Mouse (Mus musculus) CH12.LX (cell line): ENCODE measurements around the gene Ubtf. TPM values are rescaled to one million over a fixed set of nuclear protein-coding genes. Genes with fewer than 3 reads are reported as not detected.

Experiments used
- DNase-seq: peaks from one replicate; pipeline ENCODE4 v3.0.0-alpha.2; 2013; ENCODE audit errors: extremely low read depth
- H3K27ac ChIP-seq: 2 replicates; pipeline ENCODE4 v1.5.1; 2012; ENCODE audit warnings: low read depth, mild to moderate bottlenecking, control low read depth, moderate library complexity; ENCODE audit not compliant: insufficient read depth
- H3K27me3 ChIP-seq: replicated peaks from 2 replicates; pipeline ENCODE3; 2012; ENCODE audit warnings: inconsistent platforms
- H3K36me3 ChIP-seq, 2 experiments: replicated peaks in 1 of 2; 2 replicates each; pipeline versions ENCODE3 to v1.6.1; 2012; ENCODE audit warnings: inconsistent platforms in 1 of 2, low read length in 1 of 2, mild to moderate bottlenecking in 1 of 2, mixed read lengths in 1 of 2, moderate library complexity in 1 of 2; ENCODE audit not compliant: control insufficient read depth in 1 of 2, insufficient read depth in 1 of 2
- H3K4me1 ChIP-seq, 2 experiments: 2 replicates each; pipeline ENCODE4 v1.6.1; 2012; ENCODE audit warnings: inconsistent platforms in 1 of 2, moderate library complexity in 1 of 2; ENCODE audit not compliant: insufficient read depth in 2 of 2, control insufficient read depth in 1 of 2
- H3K4me2 ChIP-seq: 2 replicates; pipeline ENCODE4 v1.6.1; 2012; ENCODE audit warnings: low read depth, mild to moderate bottlenecking, control low read depth; ENCODE audit not compliant: poor library complexity, insufficient read depth, severe bottlenecking
- H3K4me3 ChIP-seq, 3 experiments: fragments of 150-350 bp in 1 of 3; sonication (generic) in 1 of 3; replicated peaks in 1 of 3; 2 replicates each; pipeline versions ENCODE3 to v1.5.1; 2011 to 2012; ENCODE audit warnings: low read depth in 2 of 3, low read length in 2 of 3, mild to moderate bottlenecking in 2 of 3, moderate library complexity in 2 of 3, control low read depth in 1 of 3, improper control_type of control experiment in 1 of 3, inconsistent platforms in 1 of 3, mixed read lengths in 1 of 3; ENCODE audit not compliant: poor library complexity in 1 of 3
- H3K79me2 ChIP-seq: replicated peaks from 2 replicates; pipeline ENCODE4 v1.6.1; 2012; ENCODE audit warnings: mild to moderate bottlenecking, moderate library complexity; ENCODE audit not compliant: control insufficient read depth, poor library complexity, insufficient read depth, severe bottlenecking; ENCODE audit errors: extremely low read depth
- H3K9ac ChIP-seq: 2 replicates; pipeline ENCODE4 v1.6.1; 2012; ENCODE audit warnings: low read depth, mild to moderate bottlenecking, control low read depth, moderate library complexity; ENCODE audit not compliant: insufficient read depth
- H3K9me3 ChIP-seq: replicated peaks from 2 replicates; pipeline ENCODE3; 2012; ENCODE audit warnings: low read length, inconsistent platforms, mixed read lengths
- BHLHE40 ChIP-seq: IDR thresholded peaks from 2 replicates; pipeline ENCODE4 v1.6.1; 2011; ENCODE audit warnings: mild to moderate bottlenecking, low read depth, low read length, improper control_type of control experiment
- CHD1 ChIP-seq: IDR thresholded peaks from 2 replicates; pipeline ENCODE4 v1.6.1; 2012; ENCODE audit warnings: low read depth, low read length, improper control_type of control experiment, inconsistent platforms
- CHD2 ChIP-seq: IDR thresholded peaks from 2 replicates; pipeline ENCODE4 v1.6.1; 2011; ENCODE audit warnings: low read length, improper control_type of control experiment
- CTCF ChIP-seq, 2 experiments: IDR thresholded peaks in 1 of 2; conservative IDR thresholded peaks in 1 of 2; 2 replicates each; pipeline ENCODE4 v1.5.1; 2011 to 2012; ENCODE audit warnings: low read depth in 2 of 2, low read length in 2 of 2, improper control_type of control experiment in 1 of 2, inconsistent platforms in 1 of 2, mild to moderate bottlenecking in 1 of 2, moderate library complexity in 1 of 2
- E2F4 ChIP-seq: IDR thresholded peaks from 2 replicates; pipeline ENCODE4 v1.6.1; 2011; ENCODE audit warnings: low read depth, low read length, improper control_type of control experiment; ENCODE audit not compliant: insufficient replicate concordance
- ELF1 ChIP-seq: IDR thresholded peaks from 2 replicates; pipeline ENCODE4 v1.6.1; 2014; ENCODE audit warnings: low read depth, mild to moderate bottlenecking, inconsistent platforms, low read length, improper control_type of control experiment
- EP300 ChIP-seq: IDR thresholded peaks from 2 replicates; pipeline ENCODE4 v1.6.1; 2011; ENCODE audit warnings: low read length, improper control_type of control experiment
- ETS1 ChIP-seq: conservative IDR thresholded peaks from 2 replicates; pipeline ENCODE4 v1.6.1; 2012; ENCODE audit warnings: low read depth, mild to moderate bottlenecking, inconsistent platforms, low read length, improper control_type of control experiment, moderate library complexity
- GABPA ChIP-seq: IDR thresholded peaks from 2 replicates; pipeline ENCODE4 v1.6.1; 2012; ENCODE audit warnings: low read depth, low read length, improper control_type of control experiment, inconsistent platforms; ENCODE audit not compliant: insufficient replicate concordance
- HCFC1 ChIP-seq: IDR thresholded peaks from 2 replicates; pipeline ENCODE4 v1.6.1; 2012; ENCODE audit warnings: low read depth, mild to moderate bottlenecking, inconsistent platforms, low read length, improper control_type of control experiment
- IRF4 ChIP-seq: IDR thresholded peaks from 2 replicates; pipeline ENCODE4 v1.6.1; 2014; ENCODE audit warnings: low read depth, mild to moderate bottlenecking, inconsistent platforms, low read length, improper control_type of control experiment
- JUN ChIP-seq: IDR thresholded peaks from 2 replicates; pipeline ENCODE4 v1.6.1; 2011; ENCODE audit warnings: low read depth, mild to moderate bottlenecking, low read length, improper control_type of control experiment, moderate library complexity; ENCODE audit not compliant: insufficient read depth
- JUND ChIP-seq: conservative IDR thresholded peaks from 2 replicates; pipeline ENCODE4 v1.6.1; 2011; ENCODE audit warnings: low read depth, low read length, improper control_type of control experiment
- KAT2A ChIP-seq: IDR thresholded peaks from 2 replicates; pipeline ENCODE4 v1.6.1; 2012; ENCODE audit warnings: low read length, improper control_type of control experiment, inconsistent platforms; ENCODE audit not compliant: insufficient replicate concordance
- MAFK ChIP-seq: IDR thresholded peaks from 2 replicates; pipeline ENCODE4 v1.6.1; 2011; ENCODE audit warnings: low read length, improper control_type of control experiment; ENCODE audit not compliant: insufficient replicate concordance
- MAX ChIP-seq: IDR thresholded peaks from 2 replicates; pipeline ENCODE4 v1.6.1; 2011; ENCODE audit warnings: low read length, improper control_type of control experiment
- MAZ ChIP-seq: IDR thresholded peaks from 2 replicates; pipeline ENCODE4 v1.6.1; 2012; ENCODE audit warnings: low read depth, mild to moderate bottlenecking, inconsistent platforms, low read length, improper control_type of control experiment, moderate library complexity
- MEF2A ChIP-seq: IDR thresholded peaks from 2 replicates; pipeline ENCODE4 v1.6.1; 2014; ENCODE audit warnings: low read depth, mild to moderate bottlenecking, inconsistent platforms, low read length, improper control_type of control experiment, borderline replicate concordance
- MXI1 ChIP-seq: IDR thresholded peaks from 2 replicates; pipeline ENCODE4 v1.6.1; 2011; ENCODE audit warnings: mild to moderate bottlenecking, low read depth, low read length, improper control_type of control experiment
- MYC ChIP-seq: IDR thresholded peaks from 2 replicates; pipeline ENCODE4 v1.6.1; 2011; ENCODE audit warnings: low read depth, mild to moderate bottlenecking, improper control_type of control experiment, low read length
- NELFE ChIP-seq: IDR thresholded peaks from 2 replicates; pipeline ENCODE4 v1.6.1; 2011; ENCODE audit warnings: low read depth, low read length, improper control_type of control experiment
- NRF1 ChIP-seq: IDR thresholded peaks from 2 replicates; pipeline ENCODE4 v1.6.1; 2014; ENCODE audit warnings: low read depth, mild to moderate bottlenecking, inconsistent platforms, low read length, improper control_type of control experiment, moderate library complexity
- PAX5 ChIP-seq: IDR thresholded peaks from 2 replicates; pipeline ENCODE4 v1.6.1; 2012; ENCODE audit warnings: low read length, inconsistent platforms, mixed read lengths
- POLR2A ChIP-seq: IDR thresholded peaks from 2 replicates; pipeline ENCODE4 v1.6.1; 2011; ENCODE audit warnings: low read depth, mild to moderate bottlenecking, improper control_type of control experiment, low read length
- POLR2AphosphoS2 ChIP-seq: IDR thresholded peaks from 2 replicates; pipeline ENCODE4 v1.6.1; 2011; ENCODE audit warnings: low read depth, low read length, improper control_type of control experiment
- RAD21 ChIP-seq: IDR thresholded peaks from 2 replicates; pipeline ENCODE4 v1.6.1; 2011; ENCODE audit warnings: low read depth, mild to moderate bottlenecking, low read length, improper control_type of control experiment, moderate library complexity
- RCOR1 ChIP-seq: conservative IDR thresholded peaks from 2 replicates; pipeline ENCODE4 v1.6.1; 2012; ENCODE audit warnings: low read depth, mild to moderate bottlenecking, inconsistent platforms, low read length, improper control_type of control experiment
- SIN3A ChIP-seq: IDR thresholded peaks from 2 replicates; pipeline ENCODE4 v1.6.1; 2012; ENCODE audit warnings: low read length, improper control_type of control experiment, inconsistent platforms
- SMC3 ChIP-seq: IDR thresholded peaks from 2 replicates; pipeline ENCODE4 v1.6.1; 2011; ENCODE audit warnings: low read depth, low read length, improper control_type of control experiment
- TBP ChIP-seq: conservative IDR thresholded peaks from 2 replicates; pipeline ENCODE4 v1.6.1; 2011; ENCODE audit warnings: low read depth, low read length, improper control_type of control experiment
- TCF12 ChIP-seq: IDR thresholded peaks from 2 replicates; pipeline ENCODE4 v1.6.1; 2014; ENCODE audit warnings: low read depth, mild to moderate bottlenecking, inconsistent platforms, low read length, improper control_type of control experiment
- UBTF ChIP-seq: IDR thresholded peaks from 2 replicates; pipeline ENCODE4 v1.6.1; 2012; ENCODE audit warnings: low read depth, mild to moderate bottlenecking, inconsistent platforms, low read length, improper control_type of control experiment, moderate library complexity
- USF1 ChIP-seq: IDR thresholded peaks from 2 replicates; pipeline ENCODE4 v1.6.1; 2014; ENCODE audit warnings: low read depth, mild to moderate bottlenecking, inconsistent platforms, low read length, improper control_type of control experiment
- USF2 ChIP-seq: conservative IDR thresholded peaks from 2 replicates; pipeline ENCODE4 v1.6.1; 2011; ENCODE audit warnings: low read depth, low read length, improper control_type of control experiment
- ZC3H11A ChIP-seq: IDR thresholded peaks from 2 replicates; pipeline ENCODE4 v1.6.1; 2012; ENCODE audit warnings: low read depth, mild to moderate bottlenecking, inconsistent platforms, low read length, improper control_type of control experiment
- ZKSCAN1 ChIP-seq: IDR thresholded peaks from 2 replicates; pipeline ENCODE4 v1.6.1; 2012; ENCODE audit warnings: low read depth, inconsistent platforms, low read length, improper control_type of control experiment, borderline replicate concordance
- ZMIZ1 ChIP-seq: IDR thresholded peaks from 2 replicates; pipeline ENCODE4 v1.6.1; 2012; ENCODE audit warnings: low read depth, mild to moderate bottlenecking, inconsistent platforms, low read length, improper control_type of control experiment
- ZNF384 ChIP-seq: IDR thresholded peaks from 2 replicates; pipeline ENCODE4 v1.6.1; 2012; ENCODE audit warnings: low read depth, low read length, improper control_type of control experiment, inconsistent platforms
- dilution Hi-C: fragments of 300-500 bp; cut with MboI; formaldehyde crosslinking; loops from 2 replicates; pipeline ENCODE4 v1.14.3; 2020; ENCODE audit warnings: low sequenced_read_pairs; ENCODE audit not compliant: extremely low pct_unique_long_range_greater_than_20kb, extremely low pct_ligation_motif_present
- in situ Hi-C: fragments of 300-500 bp; cut with MboI; formaldehyde crosslinking; loops from 3 replicates; pipeline ENCODE4 v1.14.3; 2019; ENCODE audit warnings: low sequenced_read_pairs, low pct_ligation_motif_present, low pct_unique_long_range_greater_than_20kb, mixed read lengths
- polyA plus RNA-seq: library from polyadenylated mRNA; unstranded; fragments of >175 nt; gene quantifications from 2 replicates; pipeline ENCODE4 v1.2.1, GENCODE M21; 2012; ENCODE audit warnings: low read depth; ENCODE audit not compliant: insufficient read length
- total RNA-seq, 2 experiments: library from RNA; depleted of rRNA; stranded (reverse); fragments of 300-350 nt in 1 of 2; fragments of >200 nt in 1 of 2; gene quantifications; 2 replicates each; pipeline ENCODE4 v1.2.3; 2012 to 2014

The Ubtf gene
- total RNA-seq (2012; rRNA removed) (126 and 142 TPM in 2 replicates), total RNA-seq (2014; rRNA removed) (89.9 and 99.8 TPM in 2 replicates), polyA plus RNA-seq (124 and 149 TPM in 2 replicates)

DNA sequence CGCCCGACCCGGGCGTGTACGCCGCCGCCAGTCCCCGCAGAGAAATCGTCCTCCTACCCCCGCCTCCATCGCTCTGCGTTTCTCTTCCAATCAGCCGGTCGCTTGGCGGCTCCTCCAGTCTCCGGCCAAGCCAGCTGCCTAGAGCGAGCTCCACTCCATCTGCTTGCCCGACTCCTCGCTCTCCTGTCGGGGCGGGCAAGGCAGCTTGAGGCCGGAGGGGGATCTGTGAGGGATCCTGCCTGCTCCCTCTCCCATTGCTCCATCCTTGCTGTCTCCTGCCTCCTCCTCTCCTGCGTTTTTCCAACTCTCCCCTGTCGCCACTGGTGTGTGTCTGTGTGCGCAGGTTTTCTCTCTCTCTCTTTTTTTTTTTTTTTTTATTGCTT is at the start of gene Ubtf:
Gene Ubtf, minus strand, starts transcription at position 333 of the 383 bp plus-strand sequence.
- Histone ChIP-seq H3K4me1 (peaks cover 6 to 17% of the 10 kb centered on the region in 2 experiments), H3K9me3 (no peaks in the 10 kb centered on the region), H3K27me3 (peaks cover 17% of the 10 kb centered on the region), H3K36me3 (peaks cover 4 to 9% of the 10 kb centered on the region in 2 experiments), H3K9ac (peak within 1 kb of the TSS; percentile 93), H3K79me2 (peaks cover 36% of the 10 kb centered on the region), H3K4me2 (peak within 1 kb of the TSS; percentile 52), H3K27ac (peak within 1 kb of the TSS; percentile 67), H3K4me3 (peak within 1 kb of the TSS; percentile 75 to 83 (median 79))
- peak; percentile 67 for DNase-seq
- dilution Hi-C loops = loop anchor here (25.0 kb wide), 1 partner anchor 93 kb away; the partner anchor contains the start of gene Slc25a39
- peak; percentile 44; the same call in 1 of the 2 replicates for TF ChIP-seq MAX
- TF ChIP-seq MAZ = peak; percentile 75; the same call in 1 of the 2 replicates
- no peak for TF ChIP-seq PAX5
- TF ChIP-seq CHD1 = peak; percentile 49; the same call in 1 of the 2 replicates
- TF ChIP-seq ZC3H11A = no peak
- 0 out of 2 replicates have a peak, but pooled peaks have one; percentile 21 for TF ChIP-seq ETS1
- TF ChIP-seq TBP = no peak; the same call in 1 of the 2 replicates
- 0 out of 2 replicates have a peak, but pooled peaks have one; percentile 35 for TF ChIP-seq MYC
- no peak for TF ChIP-seq POLR2A
- no peak; the same call in 1 of the 2 replicates for TF ChIP-seq ELF1
- no peak for TF ChIP-seq EP300
- TF ChIP-seq NRF1 = peak; percentile 35; the same call in 1 of the 2 replicates
- no peak for TF ChIP-seq USF1
- TF ChIP-seq HCFC1 = peak; percentile 46
- TF ChIP-seq MXI1 = no peak; the same call in none of the 2 replicates
- peak; percentile 73 for TF ChIP-seq MEF2A
- no peak for TF ChIP-seq ZKSCAN1
- TF ChIP-seq JUND = no peak
- TF ChIP-seq CTCF (conservative IDR thresholded peaks at IDR 0.05 in 1 of 2, IDR thresholded peaks at IDR 0.05 in 1 of 2; ENCODE audit: low read depth in 2 of 2, low read length in 2 of 2) = 0 out of 4 replicates have a peak, but pooled peaks of 1 of the 2 experiments have one; percentile 13
- TF ChIP-seq CHD2 = 0 out of 2 replicates have a peak, but pooled peaks have one; percentile 37
- TF ChIP-seq MAFK = no peak
- no peak for TF ChIP-seq RAD21
- TF ChIP-seq E2F4 = no peak
- no peak for TF ChIP-seq USF2
- TF ChIP-seq GABPA = no peak
- no peak for TF ChIP-seq IRF4
- TF ChIP-seq UBTF = peak; percentile 99
- 0 out of 2 replicates have a peak, but pooled peaks have one; percentile 26 for TF ChIP-seq SMC3
- no peak for TF ChIP-seq ZMIZ1
- peak; percentile 62; the same call in 1 of the 2 replicates for TF ChIP-seq TCF12
- TF ChIP-seq POLR2AphosphoS2 = no peak
- no peak for TF ChIP-seq NELFE
- TF ChIP-seq ZNF384 = 0 out of 2 replicates have a peak, but pooled peaks have one; percentile 30
- TF ChIP-seq RCOR1 = 0 out of 2 replicates have a peak, but pooled peaks have one; percentile 46
- TF ChIP-seq BHLHE40 = no peak
- no peak for TF ChIP-seq JUN
- no peak for TF ChIP-seq KAT2A
- TF ChIP-seq SIN3A = peak; percentile 85
- in situ Hi-C loops = no loop called here
